In genomic region chr3:8307296-8307695, GRCm38 (mm10) we compare ENCODE assay signal across 28 mouse cellular contexts.
A peak's percentile ranks its signal among the peaks of the same experiment; 100 is the strongest.
DNase-seq lines count a peak whose midpoint lies in the region; ATAC-seq and TF ChIP-seq lines count a peak whose summit lies in the region.
"Had no signal": no experiment of that assay in that cellular context is flagged by ENCODE, and none has a peak within 500 bp of the region (broad histone marks: within the 10 kb centered on the region; RNA-seq: fewer than 3 reads in every experiment).

No protein-coding gene starts in this region.

- no peaks in the 10 kb centered on the region for H3K27me3 ChIP-seq in C2C12 (ENCODE audit: control insufficient read depth, insufficient read depth, insufficient read length)
- no peaks in the 10 kb centered on the region for H3K27me3 ChIP-seq in intestine, embryonic 16.5 days (replicated peaks; ENCODE audit: control insufficient read depth, insufficient read depth, low read length)
- H3K27me3 ChIP-seq: CH12.LX; forebrain, embryonic 12.5 days; forebrain, embryonic 15.5 days; heart, embryonic 12.5 days; heart, embryonic 15.5 days; hindbrain, embryonic 13.5 days; intestine, embryonic 15.5 days had no signal

- ATAC-seq in intestine, embryonic 16.5 days, result no peak
- ATAC-seq: activated CD4-positive, CD25-positive, alpha-beta regulatory T cell, adult 4 months; forebrain, embryonic 15.5 days; hindbrain, embryonic 16.5 days; intestine, embryonic 15.5 days had no signal

- 85% methylated on average over 3 of the region's 3 CpGs for WGBS in intestine, embryonic 16.5 days

- H3ac ChIP-seq in C2C12 (ENCODE audit: control insufficient read depth, insufficient read length, low read depth), result no peak overlapping the region

- H3K79me2 ChIP-seq in C2C12 (ENCODE audit: control insufficient read depth, insufficient read depth), result no peaks in the 10 kb centered on the region

- H3K4me1 ChIP-seq in intestine, embryonic 16.5 days (ENCODE audit: control insufficient read depth, insufficient read depth, low read length), result no peaks in the 10 kb centered on the region
- H3K4me1 ChIP-seq: heart, embryonic 12.5 days; heart, embryonic 15.5 days; intestine, embryonic 15.5 days had no signal

- no peaks in the 10 kb centered on the region for H3K36me3 ChIP-seq in C2C12 (ENCODE audit: control insufficient read depth, insufficient read depth)
- H3K36me3 ChIP-seq in intestine, embryonic 16.5 days (ENCODE audit: control insufficient read depth, insufficient read depth, low read length), result no peaks in the 10 kb centered on the region
- H3K36me3 ChIP-seq: forebrain, embryonic 12.5 days; forebrain, embryonic 15.5 days; G1E; heart, embryonic 12.5 days; heart, embryonic 15.5 days; hindbrain, embryonic 10.5 days; hindbrain, embryonic 13.5 days; intestine, embryonic 15.5 days had no signal

- peak; percentile 68 for DNase-seq in NIH3T3 (ENCODE audit: low read depth)
- DNase-seq in fibroblast of lung, adult 2 months (ENCODE audit: low read depth), result peak; percentile 5
- DNase-seq in kidney, postnatal 36 days, result no peak
- DNase-seq in spleen, postnatal 10 days (ENCODE audit: low spot score in 2 of 2), result no peak
- DNase-seq: adrenal gland, adult 8-10 months; cerebellum, adult 11-12 months; cerebellum, adult 8-10 months; cerebellum, postnatal 10 days; cerebellum, postnatal 36 days; embryo, embryonic 11 days; gastrocnemius, postnatal 14 days; heart, adult 18-20 months; heart, postnatal 10 days; heart, postnatal 36 days; kidney, adult 18-20 months had no signal

- no peak for TF ChIP-seq CTCF in C2C12 (IDR thresholded peaks at IDR 0.05; ENCODE audit: control insufficient read depth, insufficient read depth, insufficient read length)

- H3K9ac ChIP-seq in intestine, embryonic 16.5 days (ENCODE audit: low read depth, low read length), result no peak overlapping the region
- H3K9ac ChIP-seq: forebrain, embryonic 12.5 days; forebrain, embryonic 15.5 days; heart, embryonic 12.5 days; heart, embryonic 15.5 days; hindbrain, embryonic 13.5 days; intestine, embryonic 15.5 days had no signal

- H3K4me3 ChIP-seq in C2C12 (ENCODE audit: insufficient read depth, poor library complexity, severe bottlenecking), result no peak overlapping the region
- no peak overlapping the region for H3K4me3 ChIP-seq in intestine, embryonic 16.5 days (ENCODE audit: low read length)
- H3K4me3 ChIP-seq: forebrain, embryonic 12.5 days; forebrain, embryonic 15.5 days; heart, embryonic 12.5 days; heart, embryonic 15.5 days; hindbrain, embryonic 10.5 days; hindbrain, embryonic 13.5 days; intestine, embryonic 15.5 days had no signal

- H3K27ac ChIP-seq in intestine, embryonic 16.5 days (ENCODE audit: low read length), result no peak overlapping the region
- H3K27ac ChIP-seq: forebrain, embryonic 12.5 days; forebrain, embryonic 15.5 days; heart, embryonic 15.5 days; hindbrain, embryonic 10.5 days; hindbrain, embryonic 13.5 days; intestine, embryonic 15.5 days had no signal

- H3K4me2 ChIP-seq in intestine, embryonic 16.5 days (ENCODE audit: low read depth, low read length), result no peak overlapping the region
- H3K4me2 ChIP-seq: forebrain, embryonic 12.5 days; forebrain, embryonic 15.5 days; heart, embryonic 12.5 days; heart, embryonic 15.5 days; hindbrain, embryonic 13.5 days; intestine, embryonic 15.5 days had no signal

- no peaks in the 10 kb centered on the region for H3K79me3 ChIP-seq in C2C12 (ENCODE audit: low read depth)

- no peaks in the 10 kb centered on the region for H3K9me3 ChIP-seq in intestine, embryonic 16.5 days (ENCODE audit: control insufficient read depth, low read length)
- H3K9me3 ChIP-seq: forebrain, embryonic 12.5 days; forebrain, embryonic 15.5 days; G1E; heart, embryonic 12.5 days; heart, embryonic 15.5 days; hindbrain, embryonic 10.5 days; hindbrain, embryonic 13.5 days; intestine, embryonic 15.5 days had no signal

TF ChIP-seq in C2C12, 6 proteins besides CTCF, POLR2A, EP300 and RAD21:
- peak; percentile 17 for TF ChIP-seq CEBPB (IDR thresholded peaks at IDR 0.05; ENCODE audit: low read depth)
- TF ChIP-seq MAX (IDR thresholded peaks at IDR 0.05), result no peak
- no peak for TF ChIP-seq MYOD1 (IDR thresholded peaks at IDR 0.05; ENCODE audit: control insufficient read depth, insufficient read length, low read depth)

Comparison
In these comparisons a context has a peak if more than half of its experiments do, and no peak if none do; other contexts are left out.
1. DNase-seq: peak in NIH3T3 (single experiment) and fibroblast of lung, adult 2 months (single experiment); none in kidney, postnatal 36 days (0 of 2) and spleen, postnatal 10 days (0 of 2).